Mouse (Mus musculus) G1E (cell line): ENCODE data around the gene Vsig8.

ENCODE experiments used
- CTCF ChIP-seq: IDR thresholded peaks from 2 replicates; pipeline ENCODE4 v1.5.1; 2012; ENCODE audit warnings: low read depth, low read length, inconsistent platforms, mixed read lengths
- GATA1 ChIP-seq: IDR thresholded peaks from 2 replicates; pipeline ENCODE4 v1.6.1; 2012; ENCODE audit warnings: borderline replicate concordance, low read length, inconsistent platforms, mixed read lengths
- POLR2AphosphoS5 ChIP-seq: IDR thresholded peaks from 2 replicates; pipeline ENCODE4 v1.6.1; 2012; ENCODE audit warnings: low read depth, low read length, inconsistent platforms; ENCODE audit not compliant: insufficient replicate concordance
- TAL1 ChIP-seq: conservative IDR thresholded peaks from 2 replicates; pipeline ENCODE4 v1.6.1; 2012; ENCODE audit warnings: low read depth, low read length, inconsistent platforms, mixed read lengths

DNA sequence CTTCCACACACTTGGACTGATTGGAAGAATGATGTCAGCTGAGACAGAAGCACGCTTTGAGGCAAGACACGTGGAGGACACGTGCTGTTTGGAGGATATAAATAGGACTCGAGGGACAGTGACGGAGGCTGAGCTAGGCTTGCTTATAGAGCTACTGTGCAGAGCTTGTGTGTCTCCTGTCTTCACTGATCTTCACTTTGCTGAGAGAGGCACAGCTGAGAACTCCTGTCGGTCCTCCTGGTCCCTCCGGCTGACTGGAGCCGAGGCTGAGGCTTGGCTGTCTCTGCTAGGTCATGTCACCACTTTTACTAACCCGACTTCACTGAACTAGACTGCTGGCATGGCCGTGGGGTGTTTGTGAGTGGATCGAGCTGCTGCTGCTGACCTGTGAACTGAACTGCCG is 32.0 kb upstream of the Vsig8 start:
- TF ChIP-seq CTCF = no peak
- no peak for TF ChIP-seq GATA1
- no peak for TF ChIP-seq TAL1
- TF ChIP-seq POLR2AphosphoS5 = no peak
